Mouse (Mus musculus): ENCODE data around the gene Pnlip. TPM values are rescaled to one million over a fixed set of nuclear protein-coding genes. Genes with fewer than 3 reads are reported as not detected.

The Pnlip gene
- polyA plus RNA-seq, 1 experiment from 2014 or later = 0.54 TPM

DNA sequence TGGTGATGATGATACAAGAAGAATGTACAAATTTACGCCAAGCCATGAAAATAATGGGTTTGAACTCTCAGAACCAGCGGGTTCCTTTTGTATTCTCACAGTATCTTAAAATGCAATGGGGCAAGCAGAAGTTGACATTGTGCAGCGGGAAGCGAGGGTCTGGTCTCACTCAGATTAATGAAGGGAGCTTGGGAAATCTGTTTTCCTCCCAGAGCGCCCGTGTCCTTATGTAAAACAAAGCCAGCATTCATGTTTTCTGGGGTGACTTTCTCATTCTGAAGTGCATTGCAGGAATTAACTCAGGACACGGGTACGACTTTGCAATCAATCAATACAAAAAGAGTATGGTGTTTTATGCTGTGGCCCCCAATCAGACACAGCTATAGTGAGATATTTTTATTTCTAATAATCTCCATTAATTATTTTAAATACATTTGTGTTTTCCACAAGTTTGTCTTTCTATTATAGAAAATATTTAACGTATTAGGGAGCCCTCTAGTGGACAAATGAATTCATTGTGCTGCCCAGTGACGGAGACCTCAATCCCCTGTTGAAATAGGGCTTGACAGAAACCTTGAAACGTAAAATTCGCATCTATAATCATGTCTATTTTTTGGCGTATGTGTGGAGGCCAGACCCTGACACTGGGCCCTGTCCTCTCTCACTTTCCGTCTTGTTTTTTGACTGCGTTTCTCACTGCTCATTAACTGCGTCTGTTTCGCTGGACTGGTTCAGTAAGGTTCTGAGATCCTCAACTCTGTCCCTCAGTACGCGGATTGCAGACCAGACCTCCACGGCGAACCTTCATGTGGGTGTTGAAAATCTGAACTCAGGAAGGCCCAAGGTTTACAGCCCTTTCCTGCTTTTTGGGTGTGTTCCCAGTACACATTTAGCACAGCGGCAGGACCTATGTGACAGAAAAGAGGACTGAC is 24.6 kb upstream of the Pnlip start:
- Histone ChIP-seq H3K4me3 (ENCODE audit: low read depth, low read length) (no peak overlapping the region), H3K9ac (ENCODE audit: low read length) (no peak overlapping the region), H3K4me2 (ENCODE audit: low read depth) (no peak overlapping the region), H3K27me3 (ENCODE audit: control insufficient read depth, insufficient read depth, low read length) (no peaks in the 10 kb centered on the region), H3K9me3 (ENCODE audit: control insufficient read depth, low read length) (no peaks in the 10 kb centered on the region), H3K4me1 (ENCODE audit: control insufficient read depth, insufficient read depth, low read length) (no peaks in the 10 kb centered on the region), H3K36me3 (ENCODE audit: control insufficient read depth, insufficient read depth, low read length) (no peaks in the 10 kb centered on the region), H3K27ac (ENCODE audit: low read depth, low read length) (no peak overlapping the region)
- ATAC-seq (ENCODE audit: insufficient read depth, low FRiP score, low TSS enrichment) (no peak), DNase-seq (ENCODE audit: low spot score) (peak; percentile 39)
- 44% methylated on average over 22 of the region's 22 CpGs for WGBS

DNA sequence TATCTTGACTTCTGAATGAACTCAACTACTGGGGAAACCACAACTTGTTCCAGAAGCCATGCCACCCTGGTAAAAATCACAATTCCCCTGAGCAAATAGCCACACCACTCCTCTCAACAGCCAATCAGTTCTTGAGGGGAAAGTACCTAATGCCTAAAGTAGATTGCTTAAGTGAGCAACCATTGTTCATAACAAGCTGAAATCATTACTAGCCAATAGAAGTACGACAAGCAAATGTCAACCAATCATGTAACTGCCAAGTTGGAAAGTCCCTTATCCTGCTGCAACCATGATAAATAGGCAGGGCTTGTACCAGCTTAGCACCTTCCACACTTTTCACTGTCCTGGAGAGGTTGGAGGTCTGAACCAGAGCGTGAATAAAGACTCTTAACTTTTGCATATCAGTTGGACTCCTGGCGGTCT is 22.9 kb upstream of the Pnlip start:
- Histone ChIP-seq H3K27me3 (ENCODE audit: control insufficient read depth, insufficient read depth, low read length) (no peaks in the 10 kb centered on the region), H3K4me1 (ENCODE audit: control insufficient read depth, insufficient read depth, low read length) (no peaks in the 10 kb centered on the region), H3K9me3 (ENCODE audit: control insufficient read depth, low read length) (no peaks in the 10 kb centered on the region), H3K36me3 (ENCODE audit: control insufficient read depth, insufficient read depth, low read length) (no peaks in the 10 kb centered on the region), H3K9ac (ENCODE audit: low read length) (no peak overlapping the region), H3K27ac (ENCODE audit: low read depth, low read length) (no peak overlapping the region), H3K4me2 (ENCODE audit: low read depth) (no peak overlapping the region), H3K4me3 (ENCODE audit: low read depth, low read length) (no peak overlapping the region)
- DNase-seq (ENCODE audit: low spot score) (no peak), ATAC-seq (ENCODE audit: insufficient read depth, low FRiP score, low TSS enrichment) (no peak)
- 86% methylated on average over 3 of the region's 3 CpGs for WGBS

- no peak overlapping the region for H3K4me2 ChIP-seq (ENCODE audit: low read depth)
- H3K27me3 ChIP-seq (ENCODE audit: control insufficient read depth, insufficient read depth, low read length) = no peaks in the 10 kb centered on the region
- ATAC-seq (ENCODE audit: insufficient read depth, low FRiP score, low TSS enrichment) (no peak), DNase-seq (ENCODE audit: low spot score) (no peak)
- H3K9ac ChIP-seq (ENCODE audit: low read length) = no peak overlapping the region
- no peak overlapping the region for H3K4me3 ChIP-seq (ENCODE audit: low read depth, low read length)
- no peaks in the 10 kb centered on the region for H3K9me3 ChIP-seq (ENCODE audit: control insufficient read depth, low read length)
- H3K4me1 ChIP-seq (ENCODE audit: control insufficient read depth, insufficient read depth, low read length) = no peaks in the 10 kb centered on the region
- no peaks in the 10 kb centered on the region for H3K36me3 ChIP-seq (ENCODE audit: control insufficient read depth, insufficient read depth, low read length)
- WGBS = 75% methylated on average over 5 of the region's 5 CpGs
- H3K27ac ChIP-seq (ENCODE audit: low read depth, low read length) = no peak overlapping the region
These were observed 2.3 kb upstream of the Pnlip start for GRCm38 (mm10) chr19:58650036-58650435.

- WGBS = 64% methylated on average over 4 of the region's 4 CpGs
- Histone ChIP-seq H3K27ac (ENCODE audit: low read depth, low read length) (no peak overlapping the region), H3K4me2 (ENCODE audit: low read depth) (no peak overlapping the region), H3K36me3 (ENCODE audit: control insufficient read depth, insufficient read depth, low read length) (no peaks in the 10 kb centered on the region), H3K4me1 (ENCODE audit: control insufficient read depth, insufficient read depth, low read length) (no peaks in the 10 kb centered on the region), H3K9me3 (ENCODE audit: control insufficient read depth, low read length) (no peaks in the 10 kb centered on the region), H3K9ac (ENCODE audit: low read length) (no peak overlapping the region), H3K4me3 (ENCODE audit: low read depth, low read length) (no peak overlapping the region), H3K27me3 (ENCODE audit: control insufficient read depth, insufficient read depth, low read length) (no peaks in the 10 kb centered on the region)
- ATAC-seq (ENCODE audit: insufficient read depth, low FRiP score, low TSS enrichment) = no peak
- DNase-seq (ENCODE audit: low spot score) = no peak
These were observed 9.8 kb downstream of the Pnlip start for GRCm38 (mm10) chr19:58662098-58662497.

DNA sequence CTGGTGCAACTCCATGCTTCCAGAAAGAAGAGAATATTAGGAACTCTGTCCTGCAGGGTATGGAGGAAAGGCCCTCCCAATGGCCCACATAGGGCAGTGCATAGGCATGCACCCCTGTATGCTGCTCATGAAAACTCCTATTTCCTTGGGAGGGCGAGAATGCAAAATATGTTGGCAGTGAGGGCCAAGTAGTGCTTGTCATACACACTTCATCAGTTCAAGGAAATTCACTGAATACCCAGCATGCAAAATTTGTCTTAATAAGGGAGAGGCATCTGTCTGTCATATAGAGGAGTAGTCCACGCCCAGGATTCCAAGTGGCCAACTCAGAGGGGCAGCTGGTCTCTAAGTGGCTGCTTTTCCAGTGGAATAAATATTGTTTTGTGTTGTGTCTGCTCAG is 11.0 kb downstream of the Pnlip start:
- no peak overlapping the region for H3K4me3 ChIP-seq (ENCODE audit: low read depth, low read length)
- H3K36me3 ChIP-seq (ENCODE audit: control insufficient read depth, insufficient read depth, low read length) = no peaks in the 10 kb centered on the region
- no peak overlapping the region for H3K27ac ChIP-seq (ENCODE audit: low read depth, low read length)
- no peaks in the 10 kb centered on the region for H3K9me3 ChIP-seq (ENCODE audit: control insufficient read depth, low read length)
- 86% methylated on average over 2 of the region's 2 CpGs for WGBS
- H3K4me1 ChIP-seq (ENCODE audit: control insufficient read depth, insufficient read depth, low read length) = no peaks in the 10 kb centered on the region
- no peak overlapping the region for H3K9ac ChIP-seq (ENCODE audit: low read length)
- H3K27me3 ChIP-seq (ENCODE audit: control insufficient read depth, insufficient read depth, low read length) = no peaks in the 10 kb centered on the region
- ATAC-seq (ENCODE audit: insufficient read depth, low FRiP score, low TSS enrichment) (no peak), DNase-seq (ENCODE audit: low spot score) (no peak)
- H3K4me2 ChIP-seq (ENCODE audit: low read depth) = no peak overlapping the region

GRCm38 (mm10) chr19:58664901-58665300 is 12.6 kb downstream of the Pnlip start:
- WGBS = 79% methylated on average over 5 of the region's 5 CpGs
- H3K36me3 ChIP-seq (ENCODE audit: control insufficient read depth, insufficient read depth, low read length) = no peaks in the 10 kb centered on the region
- H3K9ac ChIP-seq (ENCODE audit: low read length) = no peak overlapping the region
- DNase-seq (ENCODE audit: low spot score) = no peak
- no peak overlapping the region for H3K27ac ChIP-seq (ENCODE audit: low read depth, low read length)
- H3K9me3 ChIP-seq (ENCODE audit: control insufficient read depth, low read length) = no peaks in the 10 kb centered on the region
- no peak for ATAC-seq (ENCODE audit: insufficient read depth, low FRiP score, low TSS enrichment)
- H3K4me2 ChIP-seq (ENCODE audit: low read depth) = no peak overlapping the region
- H3K27me3 ChIP-seq (ENCODE audit: control insufficient read depth, insufficient read depth, low read length) = no peaks in the 10 kb centered on the region
- no peak overlapping the region for H3K4me3 ChIP-seq (ENCODE audit: low read depth, low read length)
- no peaks in the 10 kb centered on the region for H3K4me1 ChIP-seq (ENCODE audit: control insufficient read depth, insufficient read depth, low read length)

DNA sequence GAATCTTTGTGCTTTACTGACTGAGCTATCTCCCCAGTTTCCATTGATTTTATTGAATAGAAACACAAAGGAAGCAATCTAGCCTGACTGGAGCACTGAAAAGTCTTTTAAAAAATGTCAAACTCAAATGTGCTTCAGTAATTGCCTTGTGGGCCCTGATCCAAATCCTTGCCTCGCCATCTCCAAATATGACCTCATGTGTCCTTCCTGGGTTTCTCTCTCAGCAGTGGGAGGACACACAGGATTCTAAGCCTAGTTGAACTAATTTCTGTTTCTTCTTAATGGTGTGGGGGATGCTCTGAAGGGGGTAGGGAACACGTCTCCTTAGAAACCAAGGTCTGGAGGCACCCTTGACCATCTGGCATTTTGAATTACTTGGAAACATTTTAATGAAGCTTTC is 22.3 kb downstream of the Pnlip start:
- Histone ChIP-seq H3K4me3 (ENCODE audit: low read depth, low read length) (no peak overlapping the region), H3K4me1 (ENCODE audit: control insufficient read depth, insufficient read depth, low read length) (no peaks in the 10 kb centered on the region), H3K36me3 (ENCODE audit: control insufficient read depth, insufficient read depth, low read length) (no peaks in the 10 kb centered on the region), H3K4me2 (ENCODE audit: low read depth) (no peak overlapping the region), H3K27ac (ENCODE audit: low read depth, low read length) (no peak overlapping the region), H3K9ac (ENCODE audit: low read length) (no peak overlapping the region), H3K27me3 (ENCODE audit: control insufficient read depth, insufficient read depth, low read length) (no peaks in the 10 kb centered on the region), H3K9me3 (ENCODE audit: control insufficient read depth, low read length) (no peaks in the 10 kb centered on the region)
- 72% methylated on average over 2 of the region's 2 CpGs for WGBS
- no peak for ATAC-seq (ENCODE audit: insufficient read depth, low FRiP score, low TSS enrichment)
- no peak for DNase-seq (ENCODE audit: low spot score)

GRCm38 (mm10) chr19:58677117-58677516 is 24.8 kb downstream of the Pnlip start:
- 79% methylated on average over 8 of the region's 8 CpGs for WGBS
- Histone ChIP-seq H3K9me3 (ENCODE audit: control insufficient read depth, low read length) (no peaks in the 10 kb centered on the region), H3K4me2 (ENCODE audit: low read depth) (no peak overlapping the region), H3K4me1 (ENCODE audit: control insufficient read depth, insufficient read depth, low read length) (no peaks in the 10 kb centered on the region), H3K4me3 (ENCODE audit: low read depth, low read length) (no peak overlapping the region), H3K9ac (ENCODE audit: low read length) (no peak overlapping the region), H3K27ac (ENCODE audit: low read depth, low read length) (no peak overlapping the region), H3K27me3 (ENCODE audit: control insufficient read depth, insufficient read depth, low read length) (no peaks in the 10 kb centered on the region), H3K36me3 (ENCODE audit: control insufficient read depth, insufficient read depth, low read length) (no peaks in the 10 kb centered on the region)
- ATAC-seq (ENCODE audit: insufficient read depth, low FRiP score, low TSS enrichment) (no peak), DNase-seq (ENCODE audit: low spot score) (no peak)

GRCm38 (mm10) chr19:58688933-58689332 is 36.6 kb downstream of the Pnlip start:
- WGBS = 51% methylated on average over 1 of the region's 1 CpGs
- no peaks in the 10 kb centered on the region for H3K27me3 ChIP-seq (ENCODE audit: control insufficient read depth, insufficient read depth, low read length)
- ATAC-seq (ENCODE audit: insufficient read depth, low FRiP score, low TSS enrichment) = no peak

More at GRCm38 (mm10) chr19:58688933-58689332, 36.6 kb downstream of the Pnlip start:
- no peak overlapping the region for H3K4me3 ChIP-seq (ENCODE audit: low read depth, low read length)
- DNase-seq (ENCODE audit: low spot score) = no peak
- no peak overlapping the region for H3K9ac ChIP-seq (ENCODE audit: low read length)
- no peaks in the 10 kb centered on the region for H3K9me3 ChIP-seq (ENCODE audit: control insufficient read depth, low read length)
- H3K4me1 ChIP-seq (ENCODE audit: control insufficient read depth, insufficient read depth, low read length) = no peaks in the 10 kb centered on the region
- H3K27ac ChIP-seq (ENCODE audit: low read depth, low read length) = no peak overlapping the region
- H3K36me3 ChIP-seq (ENCODE audit: control insufficient read depth, insufficient read depth, low read length) = no peaks in the 10 kb centered on the region
- H3K4me2 ChIP-seq (ENCODE audit: low read depth) = no peak overlapping the region

All from neural tube, embryonic 11.5 days (tissue).